Mouse (Mus musculus): Measurements from ENCODE around the gene Smim24. TPM values are rescaled to one million over a fixed set of nuclear protein-coding genes. Genes with fewer than 3 reads are reported as not detected.

The Smim24 gene
- polyA plus RNA-seq, 1 experiment from 2014 or later, result 2.9 TPM

- Histone ChIP-seq H3K4me1 (replicated peaks) (peaks cover 33% of the 10 kb centered on the region), H3K4me3 (peak overlapping the region; percentile 40), H3K36me3 (peaks cover 21% of the 10 kb centered on the region), H3K9ac (peak overlapping the region; percentile 66), H3K4me2 (peak overlapping the region; percentile 74), H3K9me3 (replicated peaks) (no peaks in the 10 kb centered on the region), H3K27ac (ENCODE audit: poor library complexity, severe bottlenecking) (peak overlapping the region; percentile 56; the same call in 1 of the 2 replicates), H3K27me3 (replicated peaks) (no peaks in the 10 kb centered on the region)
- ATAC-seq (ENCODE audit: insufficient number of reproducible peaks, low FRiP score), result no peak
- WGBS, result 6% methylated on average over 19 of the region's 19 CpGs
Observed at GRCm38 (mm10) chr10:81393456-81394063, 709 bp downstream of the Smim24 start.

GRCm38 (mm10) chr10:81395127-81395526 lies 2.3 kb downstream of the Smim24 start:
- Histone ChIP-seq H3K9me3 (replicated peaks) (no peaks in the 10 kb centered on the region), H3K27ac (ENCODE audit: poor library complexity, severe bottlenecking) (no peak overlapping the region), H3K9ac (no peak overlapping the region), H3K4me3 (no peak overlapping the region), H3K4me1 (replicated peaks) (peaks cover 20% of the 10 kb centered on the region), H3K36me3 (peaks cover 31% of the 10 kb centered on the region), H3K27me3 (replicated peaks) (no peaks in the 10 kb centered on the region), H3K4me2 (no peak overlapping the region)
- no peak for ATAC-seq (ENCODE audit: insufficient number of reproducible peaks, low FRiP score)
- WGBS, result 13% methylated on average over 5 of the region's 5 CpGs

- Histone ChIP-seq H3K4me3 (no peak overlapping the region), H3K4me2 (no peak overlapping the region), H3K27ac (ENCODE audit: poor library complexity, severe bottlenecking) (no peak overlapping the region), H3K4me1 (replicated peaks) (peaks cover 24% of the 10 kb centered on the region), H3K9me3 (replicated peaks) (no peaks in the 10 kb centered on the region), H3K27me3 (replicated peaks) (no peaks in the 10 kb centered on the region; the same call in 1 of the 2 replicates), H3K36me3 (peaks cover 38% of the 10 kb centered on the region), H3K9ac (no peak overlapping the region; the same call in 1 of the 2 replicates)
- WGBS, result 77% methylated on average over 4 of the region's 4 CpGs
- ATAC-seq (ENCODE audit: insufficient number of reproducible peaks, low FRiP score), result no peak
Observed at GRCm38 (mm10) chr10:81395865-81396264, 3.0 kb downstream of the Smim24 start.

GRCm38 (mm10) chr10:81396749-81397148 lies 3.9 kb downstream of the Smim24 start:
- WGBS, result 76% methylated on average over 5 of the region's 5 CpGs
- no peak for ATAC-seq (ENCODE audit: insufficient number of reproducible peaks, low FRiP score)
- H3K9ac ChIP-seq, result no peak overlapping the region

DNA sequence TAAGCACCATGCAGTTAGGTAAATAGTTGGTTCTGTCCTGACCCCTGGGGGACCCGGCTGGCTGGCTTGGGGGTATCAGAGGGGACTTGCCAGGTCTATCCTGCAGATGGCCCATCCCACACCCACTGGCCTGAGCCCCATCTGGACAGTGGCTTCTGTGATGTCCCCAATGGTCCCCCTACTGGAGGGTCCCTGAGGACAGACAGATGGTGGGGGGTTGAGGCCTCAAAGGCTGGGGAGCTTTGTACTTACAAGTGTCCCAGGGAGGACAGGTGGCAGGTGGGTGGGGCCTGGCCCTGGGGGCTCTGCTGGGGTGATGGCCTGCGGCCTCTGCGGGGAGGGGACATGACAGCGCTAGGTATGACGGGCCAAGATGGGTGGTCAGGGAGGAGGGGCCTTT lies 6.4 kb downstream of the Smim24 start:
- Histone ChIP-seq H3K27ac (ENCODE audit: poor library complexity, severe bottlenecking) (no peak overlapping the region), H3K4me1 (replicated peaks) (peaks cover 39% of the 10 kb centered on the region), H3K9me3 (replicated peaks) (no peaks in the 10 kb centered on the region), H3K9ac (no peak overlapping the region), H3K4me2 (no peak overlapping the region), H3K36me3 (peaks cover 56% of the 10 kb centered on the region), H3K4me3 (no peak overlapping the region), H3K27me3 (replicated peaks) (no peaks in the 10 kb centered on the region; the same call in 1 of the 2 replicates)
- ATAC-seq (ENCODE audit: insufficient number of reproducible peaks, low FRiP score), result no peak
- 59% methylated on average over 5 of the region's 5 CpGs for WGBS

More at GRCm38 (mm10) chr10:81396749-81397148, 3.9 kb downstream of the Smim24 start:
- Histone ChIP-seq H3K4me2 (no peak overlapping the region), H3K36me3 (peaks cover 38% of the 10 kb centered on the region), H3K4me1 (replicated peaks) (peaks cover 33% of the 10 kb centered on the region), H3K27ac (ENCODE audit: poor library complexity, severe bottlenecking) (no peak overlapping the region), H3K4me3 (no peak overlapping the region), H3K27me3 (replicated peaks) (no peaks in the 10 kb centered on the region; the same call in 1 of the 2 replicates), H3K9me3 (replicated peaks) (no peaks in the 10 kb centered on the region)

- ATAC-seq (ENCODE audit: insufficient number of reproducible peaks, low FRiP score), result no peak
- no peak overlapping the region for H3K9ac ChIP-seq
- peaks cover 5% of the 10 kb centered on the region; the same call in 1 of the 2 replicates for H3K27me3 ChIP-seq (replicated peaks)
- H3K9me3 ChIP-seq (replicated peaks), result no peaks in the 10 kb centered on the region
- H3K4me3 ChIP-seq, result no peak overlapping the region
- peaks cover 61% of the 10 kb centered on the region for H3K36me3 ChIP-seq
- H3K4me2 ChIP-seq, result no peak overlapping the region
- WGBS, result 66% methylated on average over 18 of the region's 18 CpGs
- peaks cover 43% of the 10 kb centered on the region for H3K4me1 ChIP-seq (replicated peaks)
- no peak overlapping the region for H3K27ac ChIP-seq (ENCODE audit: poor library complexity, severe bottlenecking)
Observed at GRCm38 (mm10) chr10:81399798-81400308, 7.0 kb downstream of the Smim24 start.

GRCm38 (mm10) chr10:81400371-81401204 lies 7.7 kb downstream of the Smim24 start:
- peak overlapping the region; percentile 42; the same call in 1 of the 2 replicates for H3K9ac ChIP-seq
- no peak for ATAC-seq (ENCODE audit: insufficient number of reproducible peaks, low FRiP score)
- no peak overlapping the region for H3K4me3 ChIP-seq
- H3K27ac ChIP-seq (ENCODE audit: poor library complexity, severe bottlenecking), result peak overlapping the region; percentile 2; the same call in 1 of the 2 replicates
- 59% methylated on average over 22 of the region's 22 CpGs for WGBS
- peaks cover 5% of the 10 kb centered on the region; the same call in 1 of the 2 replicates for H3K27me3 ChIP-seq (replicated peaks)
- H3K4me1 ChIP-seq (replicated peaks), result peaks cover 48% of the 10 kb centered on the region
- H3K4me2 ChIP-seq, result no peak overlapping the region; the same call in 1 of the 2 replicates
- H3K36me3 ChIP-seq, result peaks cover 69% of the 10 kb centered on the region
- no peaks in the 10 kb centered on the region for H3K9me3 ChIP-seq (replicated peaks)

DNA sequence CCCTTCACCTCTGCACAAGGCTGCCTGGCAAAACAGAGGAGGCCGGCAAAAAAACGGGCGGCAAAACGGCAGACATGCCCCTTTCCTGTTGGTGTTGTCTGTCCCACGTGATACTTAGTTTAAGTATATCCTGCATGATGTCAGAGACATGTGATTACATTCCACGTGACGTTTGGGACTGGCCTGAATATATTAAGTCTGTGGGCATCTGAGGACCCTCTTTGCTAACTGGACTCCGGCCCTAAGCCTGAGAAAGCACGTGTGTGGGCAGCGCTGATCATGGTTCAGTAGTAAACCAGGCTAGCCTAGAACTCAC lies 8.3 kb downstream of the Smim24 start:
- H3K4me1 ChIP-seq (replicated peaks), result peaks cover 54% of the 10 kb centered on the region
- H3K4me3 ChIP-seq, result no peak overlapping the region

GRCm38 (mm10) chr10:81401521-81402226 lies 8.8 kb downstream of the Smim24 start:
- H3K36me3 ChIP-seq, result peaks cover 76% of the 10 kb centered on the region

More for the DNA sequence above, 8.3 kb downstream of the Smim24 start:
- WGBS, result 25% methylated on average over 10 of the region's 10 CpGs
- Histone ChIP-seq H3K27me3 (replicated peaks) (peaks cover 5% of the 10 kb centered on the region; the same call in 1 of the 2 replicates), H3K36me3 (peaks cover 72% of the 10 kb centered on the region), H3K9me3 (replicated peaks) (no peaks in the 10 kb centered on the region), H3K9ac (0 out of 2 replicates have a peak overlapping the region, but pooled peaks have one; percentile 42), H3K27ac (ENCODE audit: poor library complexity, severe bottlenecking) (peak overlapping the region; percentile 93), H3K4me2 (peak overlapping the region; percentile 53)
- ATAC-seq (ENCODE audit: insufficient number of reproducible peaks, low FRiP score), result no peak

DNA sequence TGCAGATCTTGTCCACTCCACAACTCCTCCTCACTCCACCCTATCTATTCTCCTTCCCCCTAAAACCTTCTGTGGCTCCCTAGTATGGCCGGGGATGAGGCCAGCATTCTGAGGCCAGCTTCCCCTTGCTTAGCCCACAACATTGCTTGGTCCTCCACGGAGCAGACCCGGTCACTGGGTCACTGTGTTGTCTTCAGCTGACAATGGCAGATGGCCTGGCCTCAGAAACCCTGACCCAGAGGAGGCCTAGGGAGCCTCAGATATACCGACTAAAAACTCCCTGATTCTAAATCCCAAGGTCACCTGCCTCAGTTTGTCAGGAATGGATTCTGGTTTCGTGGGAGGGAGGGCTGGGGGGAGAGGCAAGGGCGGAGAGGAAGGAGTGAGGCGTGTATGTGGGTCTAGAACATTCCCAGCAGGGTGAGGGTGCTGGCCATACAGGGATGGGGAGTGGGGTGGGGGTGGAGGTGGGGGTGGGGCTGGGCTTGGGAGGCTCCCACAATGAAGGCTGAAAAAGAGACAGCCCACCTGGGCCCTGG lies 9.4 kb downstream of the Smim24 start:
- Histone ChIP-seq H3K27me3 (replicated peaks) (peaks cover 5% of the 10 kb centered on the region; the same call in 1 of the 2 replicates), H3K4me3 (peak overlapping the region; percentile 19; the same call in 1 of the 2 replicates), H3K9me3 (replicated peaks) (no peaks in the 10 kb centered on the region), H3K4me2 (peak overlapping the region; percentile 53), H3K4me1 (replicated peaks) (peaks cover 65% of the 10 kb centered on the region), H3K9ac (peak overlapping the region; percentile 61), H3K27ac (ENCODE audit: poor library complexity, severe bottlenecking) (peak overlapping the region; percentile 93), H3K36me3 (peaks cover 80% of the 10 kb centered on the region)
- 23% methylated on average over 7 of the region's 7 CpGs for WGBS
- no peak for ATAC-seq (ENCODE audit: insufficient number of reproducible peaks, low FRiP score)

More at GRCm38 (mm10) chr10:81401521-81402226, 8.8 kb downstream of the Smim24 start:
- Histone ChIP-seq H3K4me2 (peak overlapping the region; percentile 53), H3K27me3 (replicated peaks) (peaks cover 5% of the 10 kb centered on the region; the same call in 1 of the 2 replicates), H3K27ac (ENCODE audit: poor library complexity, severe bottlenecking) (peak overlapping the region; percentile 93), H3K9ac (peak overlapping the region; percentile 61), H3K9me3 (replicated peaks) (no peaks in the 10 kb centered on the region), H3K4me1 (replicated peaks) (peaks cover 59% of the 10 kb centered on the region), H3K4me3 (peak overlapping the region; percentile 19; the same call in 1 of the 2 replicates)
- 9% methylated on average over 18 of the region's 18 CpGs for WGBS
- ATAC-seq (ENCODE audit: insufficient number of reproducible peaks, low FRiP score), result peak; percentile 86

Data from heart, embryonic 12.5 days (tissue).